Comparison of ENCODE assay signal across 25 mouse cellular contexts in the genomic region with DNA sequence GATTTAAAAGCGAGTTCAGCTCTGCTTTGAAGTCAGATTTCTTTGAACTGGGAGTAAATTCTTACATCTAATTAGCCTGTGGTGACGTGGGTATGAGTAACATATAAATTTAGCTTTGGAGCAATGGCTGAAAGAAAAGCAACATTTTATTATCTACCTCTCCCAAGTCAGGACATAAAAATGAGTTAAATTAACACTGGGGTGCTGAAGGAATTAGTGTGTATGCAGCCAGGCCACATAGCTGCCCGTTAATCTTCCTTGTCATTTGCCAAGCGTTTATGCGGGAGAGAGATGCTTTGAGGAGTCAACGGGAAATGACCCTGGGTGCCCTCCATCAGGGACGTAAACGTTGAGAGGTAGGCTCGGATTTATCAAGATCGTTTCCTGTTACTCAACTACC. TPM values are rescaled to one million over a fixed set of nuclear protein-coding genes. Genes with fewer than 3 reads are reported as not detected.
DNase-seq lines count a peak whose midpoint lies in the region; ATAC-seq and TF ChIP-seq lines count a peak whose summit lies in the region.
"Had no signal": no experiment of that assay in that cellular context is flagged by ENCODE, and none has a peak within 500 bp of the region (broad histone marks: within the 10 kb centered on the region; RNA-seq: fewer than 3 reads in every experiment).

No protein-coding gene starts in this region.

- TF ChIP-seq CTCF in midbrain, postnatal 0 days (IDR thresholded peaks at IDR 0.05), result no peak

- H3K4me3 ChIP-seq in kidney, embryonic 15.5 days (replicated peaks), result no peak overlapping the region
- H3K4me3 ChIP-seq in midbrain, embryonic 14.5 days (replicated peaks; ENCODE audit: low read depth, low read length), result no peak overlapping the region
- no peak overlapping the region for H3K4me3 ChIP-seq in midbrain, postnatal 0 days (ENCODE audit: low read depth, low read length)
- H3K4me3 ChIP-seq: embryonic facial prominence, embryonic 15.5 days; heart, embryonic 13.5 days had no signal

- peak overlapping the region; percentile 37 for H3K27ac ChIP-seq in kidney, embryonic 15.5 days
- H3K27ac ChIP-seq in midbrain, embryonic 14.5 days (replicated peaks; ENCODE audit: low read depth, low read length), result no peak overlapping the region
- no peak overlapping the region for H3K27ac ChIP-seq in midbrain, postnatal 0 days (ENCODE audit: low read depth, low read length)

- 0 out of 2 replicates have a peak, but pooled peaks have one; percentile 50 for ATAC-seq in kidney, embryonic 15.5 days (replicated peaks; ENCODE audit: low FRiP score)
- no peak for ATAC-seq in midbrain, embryonic 14.5 days (ENCODE audit: low FRiP score, low TSS enrichment)
- no peak for ATAC-seq in midbrain, postnatal 0 days (ENCODE audit: low FRiP score)
- ATAC-seq: forebrain, embryonic 14.5 days; Patski had no signal

- no peaks in the 10 kb centered on the region for H3K36me3 ChIP-seq in kidney, embryonic 15.5 days
- H3K36me3 ChIP-seq in midbrain, embryonic 14.5 days (ENCODE audit: control insufficient read depth, insufficient read depth, low read length), result no peaks in the 10 kb centered on the region
- no peaks in the 10 kb centered on the region for H3K36me3 ChIP-seq in midbrain, postnatal 0 days (ENCODE audit: insufficient read depth, low read length)
- H3K36me3 ChIP-seq: embryonic facial prominence, embryonic 15.5 days; G1E; heart, embryonic 13.5 days had no signal

- no peaks in the 10 kb centered on the region for H3K9me3 ChIP-seq in kidney, embryonic 15.5 days (replicated peaks)
- H3K9me3 ChIP-seq in midbrain, embryonic 14.5 days (ENCODE audit: control insufficient read depth, low read length), result no peaks in the 10 kb centered on the region
- H3K9me3 ChIP-seq in midbrain, postnatal 0 days (ENCODE audit: low read length), result no peaks in the 10 kb centered on the region
- H3K9me3 ChIP-seq: embryonic facial prominence, embryonic 15.5 days; heart, embryonic 13.5 days had no signal

- no peaks in the 10 kb centered on the region for H3K27me3 ChIP-seq in kidney, embryonic 15.5 days
- no peaks in the 10 kb centered on the region for H3K27me3 ChIP-seq in midbrain, embryonic 14.5 days (ENCODE audit: control insufficient read depth, insufficient read depth, low read length)
- no peaks in the 10 kb centered on the region for H3K27me3 ChIP-seq in midbrain, postnatal 0 days (ENCODE audit: insufficient read depth, low read length)
- H3K27me3 ChIP-seq: CH12.LX; embryonic facial prominence, embryonic 15.5 days; heart, embryonic 13.5 days; Patski had no signal

- no peak for DNase-seq in kidney, adult 8-10 months
- peak; percentile 2 for DNase-seq in midbrain, embryonic 14.5 days
- no peak for DNase-seq in midbrain, postnatal 0 days (ENCODE audit: low spot score)
- DNase-seq in hindlimb bud, embryonic 11.5 days (ENCODE audit: extremely low spot score, low read depth, low spot score), result peak; percentile 66
- DNase-seq in yolk sac, embryonic 10.5 days (ENCODE audit: low spot score), result peak; percentile 13
- no peak for DNase-seq in cerebellum, adult 9-11 months
- no peak for DNase-seq in urinary bladder, postnatal 10 days (ENCODE audit: low spot score)
- DNase-seq: cerebellum, adult 11 months; cerebellum, postnatal 10 days; gastrocnemius, postnatal 14 days; heart, postnatal 14 days; kidney, adult 18-20 months; layer of hippocampus, adult 9-11 months; liver; lung, postnatal 10 days; right cerebral cortex, postnatal 25 days; thymus, postnatal 25 days had no signal

- 3% methylated on average over 10 of the region's 10 CpGs for WGBS in kidney, embryonic 15.5 days
- WGBS in midbrain, embryonic 14.5 days, result 62% methylated on average over 10 of the region's 10 CpGs
- WGBS in midbrain, postnatal 0 days, result 54% methylated on average over 10 of the region's 10 CpGs

- peaks cover 45% of the 10 kb centered on the region for H3K4me1 ChIP-seq in kidney, embryonic 15.5 days
- H3K4me1 ChIP-seq in midbrain, embryonic 14.5 days (ENCODE audit: control insufficient read depth, insufficient read depth, low read length), result no peaks in the 10 kb centered on the region
- H3K4me1 ChIP-seq in midbrain, postnatal 0 days (ENCODE audit: insufficient read depth, low read length), result no peaks in the 10 kb centered on the region

- H3K9ac ChIP-seq in kidney, embryonic 15.5 days, result no peak overlapping the region
- H3K9ac ChIP-seq in midbrain, embryonic 14.5 days (replicated peaks; ENCODE audit: low read length), result no peak overlapping the region
- no peak overlapping the region for H3K9ac ChIP-seq in midbrain, postnatal 0 days (replicated peaks; ENCODE audit: low read length, poor library complexity, severe bottlenecking)
- H3K9ac ChIP-seq: embryonic facial prominence, embryonic 15.5 days; heart, embryonic 13.5 days had no signal

- H3K4me2 ChIP-seq in kidney, embryonic 15.5 days, result no peak overlapping the region
- no peak overlapping the region for H3K4me2 ChIP-seq in midbrain, embryonic 14.5 days (ENCODE audit: low read length)
- H3K4me2 ChIP-seq in midbrain, postnatal 0 days (ENCODE audit: low read depth, low read length, poor library complexity, severe bottlenecking), result no peak overlapping the region
- H3K4me2 ChIP-seq: embryonic facial prominence, embryonic 15.5 days; heart, embryonic 13.5 days had no signal

RNA-seq across cellular contexts. Expression of a gene that starts 52.0 kb away (rescaled TPM):
- polyA plus RNA-seq in kidney, embryonic 15.5 days (2015; fragmentation: Nextera tagmentation; extraction: Ambion mirVana), result 72.7 and 76.0 TPM in 2 replicates
- 1.5 and 3.9 TPM in 2 replicates for polyA plus RNA-seq in midbrain, embryonic 14.5 days (2014; fragmentation: Nextera tagmentation; extraction: Ambion mirVana)
- 4.0 and 4.5 TPM in 2 replicates for total RNA-seq in midbrain, postnatal 0 days (2014; rRNA removed)
- polyA plus RNA-seq in midbrain, postnatal 0 days (2015; fragmentation: Nextera tagmentation; extraction: Ambion mirVana), result 3.7 and 3.9 TPM in 2 replicates
- total RNA-seq: megakaryocyte, adult 5-6 weeks had no signal
- polyA plus RNA-seq: G1E had no signal

Comparison
In these comparisons a context has a peak if more than half of its experiments do, and no peak if none do; other contexts are left out.
1. DNase-seq: peak in midbrain, embryonic 14.5 days (single experiment), hindlimb bud, embryonic 11.5 days (single experiment) and yolk sac, embryonic 10.5 days (single experiment); none in kidney, adult 8-10 months (0 of 2), midbrain, postnatal 0 days (single experiment), cerebellum, adult 9-11 months (single experiment) and urinary bladder, postnatal 10 days (single experiment).
2. RNA of a gene that starts 52.0 kb away (polyA plus RNA-seq): 72.7 to 76.0 TPM in kidney, embryonic 15.5 days; 3.7 to 3.9 TPM in midbrain, postnatal 0 days and 1.5 to 3.9 TPM in midbrain, embryonic 14.5 days; every median in the first group is over 10 times any median in the second.